Mouse (Mus musculus): Measurements from ENCODE around the gene Nol12.

GRCm38 (mm10) chr15:78957021-78957420 is 22.3 kb downstream of the Nol12 start:
- TF ChIP-seq CTCF (IDR thresholded peaks at IDR 0.05; ENCODE audit: insufficient read depth, low read length) (no peak), POLR2A (IDR thresholded peaks at IDR 0.05; ENCODE audit: borderline replicate concordance, extremely low read depth, low read depth, low read length) (no peak)

Measured in lung, adult 2 months (tissue).